Mouse (Mus musculus): Measurements from ENCODE around the gene Plekhh1.

- TF ChIP-seq CTCF (IDR thresholded peaks at IDR 0.05; ENCODE audit: low read depth): no peak
- TF ChIP-seq EP300 (IDR thresholded peaks at IDR 0.05; ENCODE audit: low read depth): no peak
These were observed 74.8 kb downstream of the Plekhh1 start for GRCm38 (mm10) chr12:79103773-79104172.

Measured in liver, embryonic 14.5 days (tissue).